Mouse (Mus musculus): ENCODE results near the gene Dclk1.

DNA sequence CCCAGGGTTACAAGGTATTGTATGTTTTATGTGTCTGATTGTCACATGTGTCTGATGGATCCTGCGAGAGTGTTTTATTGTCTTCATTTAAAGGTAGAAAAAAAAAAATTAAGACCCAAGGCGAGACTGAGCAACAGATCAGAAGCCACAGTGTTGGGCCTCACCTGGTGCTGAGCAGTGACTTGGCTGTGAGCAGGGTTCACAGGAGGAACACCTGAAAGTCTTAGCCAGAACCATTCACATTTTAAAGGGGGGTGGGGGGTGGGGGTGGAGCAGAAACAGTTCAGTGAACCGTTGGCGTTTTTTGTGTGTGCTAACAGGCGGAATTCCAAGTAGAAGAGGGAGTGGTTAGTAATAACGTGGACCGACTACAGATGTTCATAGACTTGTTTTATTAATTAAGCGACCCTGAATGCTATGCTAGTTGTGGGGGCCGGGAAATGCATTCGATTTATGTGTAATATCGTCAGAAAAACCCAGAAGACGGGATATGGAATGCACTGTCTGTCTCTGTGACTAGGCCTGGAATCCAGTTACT is 345.3 kb downstream of the Dclk1 start:
- no peak for TF ChIP-seq CTCF (IDR thresholded peaks at IDR 0.05; ENCODE audit: borderline replicate concordance, insufficient read depth, low read length)
- TF ChIP-seq POLR2A (IDR thresholded peaks at IDR 0.05; ENCODE audit: low read depth, low read length) = no peak
